Mouse (Mus musculus) right cerebral cortex, adult 2 months (tissue): ENCODE measurements around the gene Sept9.

ENCODE experiments used
- DNase-seq, 2 experiments: peaks; one replicate each; pipeline ENCODE4 v3.0.0; 2021 to 2022; ENCODE audit warnings: low spot score in 2 of 2

The Sept9 gene

DNA sequence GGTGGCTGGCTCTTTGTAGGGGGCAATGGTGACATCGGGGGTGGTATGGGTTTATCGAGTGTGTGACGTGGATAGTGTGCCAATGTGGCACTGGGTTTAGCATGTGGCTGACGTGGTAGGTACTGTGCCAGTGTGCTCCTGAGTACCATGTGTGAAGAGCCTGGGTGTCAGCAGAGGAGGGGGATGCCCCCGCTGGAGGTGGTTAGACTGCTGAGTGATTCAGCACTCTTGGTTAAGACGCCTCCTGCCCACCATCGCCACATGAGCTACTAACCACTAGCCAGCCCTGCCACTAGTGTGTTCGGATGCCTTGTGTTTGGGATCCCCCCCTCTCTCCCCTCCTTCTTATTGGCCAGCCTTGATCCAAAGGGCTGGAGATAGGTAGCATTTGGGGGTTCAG, 21.3 kb downstream of the Sept9 start:
- no peak for DNase-seq

DNA sequence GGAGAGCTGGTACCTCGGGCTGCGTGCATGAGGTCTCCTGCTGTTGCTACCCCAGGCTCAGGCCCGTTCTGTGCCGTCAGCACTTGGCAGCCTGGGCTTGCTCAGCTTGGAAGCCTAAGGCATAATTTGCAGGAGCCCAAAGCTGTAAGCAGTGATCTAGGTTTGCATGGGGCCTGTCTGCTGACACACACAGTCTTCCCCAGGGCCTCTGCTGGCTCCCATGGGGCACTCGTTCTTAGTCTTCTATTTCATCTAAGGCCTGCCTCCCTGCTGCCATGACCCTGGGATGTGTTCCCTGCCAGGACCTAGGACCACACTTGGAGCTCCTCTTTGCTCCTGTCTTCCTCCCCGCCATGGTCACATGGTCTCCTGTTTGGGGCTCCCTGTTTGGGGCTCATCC, 21.7 kb downstream of the Sept9 start:
- no peak for DNase-seq

- DNase-seq, result no peak
Measured at GRCm38 (mm10) chr11:117222899-117223298, 23.4 kb downstream of the Sept9 start.

- no peak for DNase-seq
Measured at GRCm38 (mm10) chr11:117224804-117225203, 25.3 kb downstream of the Sept9 start.

DNA sequence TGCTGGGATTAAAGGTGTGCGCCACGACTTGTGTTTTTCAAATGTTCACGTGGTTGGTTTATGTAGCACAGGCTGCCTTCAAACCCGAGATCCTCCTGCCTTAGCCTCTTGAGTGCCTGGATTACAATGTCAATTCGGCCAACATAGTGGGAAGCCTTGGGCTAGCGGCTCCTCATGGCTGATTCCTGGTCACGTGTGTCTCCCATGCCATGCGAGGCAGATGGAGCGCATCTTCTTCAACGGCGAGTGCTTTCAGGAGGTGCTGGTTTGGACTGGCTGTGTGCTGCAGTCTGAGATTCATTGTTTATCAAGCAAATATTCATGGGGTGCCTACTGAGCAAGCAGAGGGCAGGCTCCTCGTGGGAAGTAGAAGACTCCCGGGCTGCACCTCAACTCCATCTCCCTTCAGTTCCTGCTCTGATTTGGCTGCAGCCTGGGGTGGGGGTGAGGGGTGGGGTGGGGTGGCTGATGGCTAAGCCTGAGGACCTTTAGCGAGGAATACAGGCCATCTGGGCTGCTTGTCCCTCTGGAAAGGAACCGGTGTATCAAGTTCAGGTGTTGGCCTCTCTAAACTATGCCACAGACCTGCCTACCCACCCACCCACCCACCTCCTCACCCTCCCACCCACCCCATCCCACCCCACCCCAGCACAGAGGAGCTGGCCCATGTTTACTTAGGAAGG, 26.2 kb downstream of the Sept9 start:
- no peak for DNase-seq

DNA sequence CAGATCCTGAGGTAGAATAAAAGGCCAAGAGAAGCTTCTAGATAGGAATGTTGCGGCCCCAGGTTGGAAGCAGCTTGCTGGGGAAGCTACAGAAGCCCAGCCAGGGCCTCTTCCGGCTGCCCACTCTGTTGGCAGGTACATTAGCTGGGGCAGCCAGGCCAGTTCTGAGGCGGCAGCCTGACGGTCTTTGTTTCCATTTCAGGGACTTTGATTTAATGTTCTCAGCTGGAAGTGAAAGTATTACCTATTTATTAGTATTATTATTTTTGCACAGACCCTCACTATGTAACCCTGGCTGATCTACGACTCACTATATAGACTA, 26.7 kb downstream of the Sept9 start:
- DNase-seq, result no peak

DNA sequence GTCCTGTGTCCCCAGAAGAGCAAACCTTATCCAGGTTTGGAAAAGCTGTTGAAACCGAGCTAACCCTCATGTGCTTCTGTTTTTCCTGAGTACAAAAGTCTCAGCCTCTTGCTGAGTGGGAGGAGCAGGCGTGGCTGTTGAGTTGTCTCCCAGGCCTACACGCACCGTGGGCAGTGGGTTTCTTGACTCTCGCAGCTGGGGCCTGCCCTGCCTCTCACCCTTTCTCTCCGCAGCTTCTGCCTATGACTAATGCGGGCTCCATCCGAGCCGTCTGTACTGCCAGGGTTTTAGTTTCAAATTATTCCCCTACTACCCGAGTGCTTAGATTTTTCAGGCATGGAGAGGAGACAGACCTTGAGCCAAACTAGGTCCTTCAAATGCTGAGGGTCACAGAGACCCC, 28.7 kb downstream of the Sept9 start:
- no peak for DNase-seq

DNA sequence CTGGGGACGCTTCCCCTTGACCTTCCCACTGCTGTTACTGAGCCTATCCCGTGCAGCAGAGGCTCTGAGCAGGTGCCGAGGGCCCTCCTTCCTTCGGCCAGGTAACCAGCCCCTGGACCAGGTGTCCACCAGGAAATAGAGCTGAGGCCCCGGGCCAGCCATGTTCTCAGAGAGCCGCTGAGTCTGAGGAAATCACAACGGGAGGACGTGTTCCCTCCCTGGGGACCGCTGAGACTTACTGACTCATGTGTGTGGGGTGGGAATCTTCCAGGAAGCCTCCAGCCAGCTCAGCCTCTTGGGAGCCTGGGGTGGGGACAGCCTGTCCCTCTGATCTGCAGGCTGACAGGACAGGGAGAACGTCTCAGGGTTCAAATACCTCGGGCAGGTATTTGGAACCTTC, 32.1 kb downstream of the Sept9 start:
- DNase-seq, result peak in 1 of 2 experiments; percentile 47

DNA sequence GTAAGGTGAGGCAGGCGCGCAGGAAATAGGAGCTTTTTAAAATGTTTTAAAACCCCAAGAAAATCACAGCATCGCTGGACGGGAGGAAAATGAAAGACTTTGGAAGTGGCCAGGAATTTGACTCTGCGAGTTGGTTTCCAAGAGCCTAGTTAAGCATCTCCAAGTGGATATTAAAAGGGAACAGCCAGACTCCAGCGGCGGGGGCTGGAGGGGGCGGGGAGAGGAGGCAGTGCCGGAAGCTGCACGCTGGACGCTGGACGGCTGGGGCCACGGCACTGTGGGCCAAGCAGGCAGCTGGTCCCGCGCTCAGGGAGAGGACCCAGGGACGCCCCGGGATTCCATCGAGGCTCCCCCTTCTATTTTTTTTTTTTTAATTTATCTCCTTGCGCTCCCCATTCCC, 32.6 kb downstream of the Sept9 start:
- peak in 1 of 2 experiments; percentile 58 for DNase-seq

DNA sequence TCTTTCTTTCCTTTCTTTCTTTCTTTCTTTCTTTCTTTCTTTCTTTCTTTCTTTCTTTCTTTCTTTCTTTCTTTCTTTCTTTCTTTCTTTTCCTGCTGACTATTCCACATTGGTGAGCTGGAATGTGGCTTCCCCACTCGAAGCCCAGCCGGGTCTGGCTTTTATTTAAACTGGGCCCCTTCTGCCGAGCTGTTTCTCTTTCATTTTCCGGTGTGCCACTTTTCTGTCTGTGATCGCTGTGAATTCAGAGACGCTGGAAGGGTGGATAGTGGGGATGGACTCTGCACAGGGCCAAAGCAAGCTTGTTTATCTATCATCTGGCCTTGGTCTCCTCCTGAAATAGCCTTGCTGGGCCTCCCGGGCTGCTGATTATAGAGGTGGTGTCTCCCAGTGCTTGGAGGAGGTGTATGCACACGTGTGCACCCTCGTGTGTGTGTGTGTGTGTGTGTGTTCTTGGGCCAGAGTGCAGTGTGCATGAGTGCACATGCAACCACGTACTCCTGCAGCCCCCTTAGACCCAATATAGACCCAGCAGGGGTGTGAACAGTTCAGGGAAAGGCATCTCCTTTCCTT, 33.5 kb downstream of the Sept9 start:
- no peak for DNase-seq

- DNase-seq, result no peak
Measured at GRCm38 (mm10) chr11:117233818-117234217, 34.4 kb downstream of the Sept9 start.

- no peak for DNase-seq
Measured at GRCm38 (mm10) chr11:117235086-117235897, 35.8 kb downstream of the Sept9 start.

- no peak for DNase-seq
Measured at GRCm38 (mm10) chr11:117235898-117236459, 36.5 kb downstream of the Sept9 start.

DNA sequence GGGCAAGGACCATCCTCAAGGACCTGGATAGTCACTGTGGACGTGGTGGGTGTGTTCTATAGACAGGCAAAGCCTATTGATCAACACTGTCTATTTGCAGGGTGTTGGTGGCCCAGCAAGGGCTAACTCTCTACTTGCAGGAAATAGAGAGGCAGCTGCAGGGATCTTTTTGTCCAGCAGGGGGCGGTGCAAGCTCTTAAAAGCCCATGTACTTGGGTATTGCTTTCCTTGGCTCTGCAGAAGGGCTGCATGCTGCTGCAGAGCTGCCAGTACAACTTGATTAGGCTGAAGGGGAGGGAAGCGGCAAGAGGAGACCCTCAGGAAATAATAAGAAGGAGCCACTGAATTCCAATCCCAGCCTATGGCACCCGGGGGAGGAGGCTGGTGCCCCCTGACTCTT, 38.7 kb downstream of the Sept9 start:
- DNase-seq, result peak; percentile 97 to 98

DNA sequence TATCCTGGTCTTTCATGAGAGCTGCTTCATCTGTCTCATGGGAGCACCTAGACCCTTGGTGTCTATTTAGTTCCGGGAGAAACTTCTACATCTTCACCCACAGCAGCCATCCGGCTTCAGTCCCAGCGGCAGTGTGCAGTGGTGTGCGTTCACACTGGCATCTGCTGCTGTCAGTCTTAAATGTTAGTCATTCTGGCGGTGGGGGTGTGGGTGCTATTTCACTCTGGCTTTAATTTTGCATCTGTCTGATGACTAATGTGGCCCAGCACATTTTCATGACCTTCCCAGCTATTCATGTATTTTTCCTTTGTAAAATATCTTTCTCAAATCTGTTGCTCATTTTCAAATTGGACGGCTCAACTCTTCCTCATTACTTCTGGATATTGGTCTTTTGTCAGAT, 40.2 kb downstream of the Sept9 start:
- peak in 1 of 2 experiments; percentile 39 for DNase-seq

- DNase-seq, result no peak
Measured at GRCm38 (mm10) chr11:117240322-117240721, 40.9 kb downstream of the Sept9 start.

GRCm38 (mm10) chr11:117240861-117241738, 41.6 kb downstream of the Sept9 start:
- DNase-seq, result no peak

GRCm38 (mm10) chr11:117242339-117243084, 43.1 kb downstream of the Sept9 start:
- no peak for DNase-seq

- no peak for DNase-seq
Measured at GRCm38 (mm10) chr11:117243536-117244290, 44.3 kb downstream of the Sept9 start.

GRCm38 (mm10) chr11:117245041-117245725, 45.7 kb downstream of the Sept9 start:
- DNase-seq, result no peak
